Mouse (Mus musculus) left cerebral cortex, postnatal 4 days (tissue): Measurements from ENCODE around the gene 2300002M23Rik. TPM values are rescaled to one million over a fixed set of nuclear protein-coding genes. Genes with fewer than 3 reads are reported as not detected.
A peak's percentile ranks its signal among the peaks of the same experiment; 100 is the strongest.

Experiments
- DNase-seq: peaks from one replicate; pipeline ENCODE4 v3.0.0-alpha.2; 2022
- intact Hi-C: fragments of 180-260 bp; cut with DNase I; formaldehyde crosslinking; loops from one replicate; pipeline ENCODE4 v1.15.1; 2025
- total RNA-seq, 2 experiments: library from RNA; stranded (reverse); gene quantifications; 2 replicates each; pipeline ENCODE4 v1.2.3; 2021

2300002M23Rik gene
- total RNA-seq, result not detected

GRCm38 (mm10) chr17:35567150-35567549 is at the start of gene 2300002M23Rik:
2300002M23Rik (plus strand) TSS chr17:35567450.
- no peak for DNase-seq
- intact Hi-C loops, result no loop called here

GRCm38 (mm10) chr17:35517526-35517925 is 49.7 kb upstream of the 2300002M23Rik start:
- intact Hi-C loops, result no loop called here
- DNase-seq, result no peak

DNA sequence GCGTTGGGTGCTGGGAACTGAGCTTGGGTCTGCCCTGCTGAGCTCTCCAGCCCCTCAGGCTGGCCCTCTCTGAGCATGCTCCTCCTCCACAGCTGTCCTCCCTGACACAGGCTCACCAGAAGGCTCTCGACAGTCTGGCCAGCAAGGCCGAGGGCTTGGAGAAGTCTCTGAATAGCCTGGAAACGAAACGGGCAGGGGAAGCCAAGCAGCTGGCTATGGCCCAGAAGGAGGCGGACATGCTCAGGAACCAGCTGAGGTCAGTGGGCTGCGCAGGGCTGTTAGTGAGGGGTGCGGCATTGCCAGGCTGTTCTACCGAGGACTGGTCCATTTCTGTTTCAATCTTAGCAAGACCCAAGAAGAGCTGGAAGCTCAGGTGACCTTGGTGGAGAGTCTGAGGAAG is 42.9 kb upstream of the 2300002M23Rik start:
- intact Hi-C loops, result no loop called here
- peak; percentile 63 for DNase-seq

GRCm38 (mm10) chr17:35526644-35527043 is 40.6 kb upstream of the 2300002M23Rik start:
- DNase-seq, result no peak
- intact Hi-C loops, result no loop called here

GRCm38 (mm10) chr17:35532360-35532759 is 34.9 kb upstream of the 2300002M23Rik start:
- no peak for DNase-seq
- intact Hi-C loops, result no loop called here

DNA sequence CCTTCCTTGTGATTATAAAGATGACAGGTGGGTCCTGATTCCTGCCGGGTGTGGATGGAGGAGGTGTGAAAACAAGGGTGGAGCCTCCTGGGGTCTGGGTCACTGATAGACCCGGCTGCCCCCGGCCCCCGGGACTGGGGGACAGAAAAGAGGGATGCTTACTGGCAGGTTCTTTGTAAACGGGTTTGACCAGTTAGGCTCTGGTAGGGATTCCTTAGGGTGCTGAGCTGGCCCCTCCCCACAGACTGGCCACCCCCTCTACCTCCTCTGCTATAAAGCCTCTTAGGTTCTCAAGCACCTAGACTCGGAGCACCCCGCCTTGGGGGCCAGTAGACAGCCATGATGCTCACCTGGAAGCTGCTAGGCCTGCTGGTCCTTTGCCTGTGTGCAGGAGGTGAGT is 34.3 kb upstream of the 2300002M23Rik start, which contains the start of gene Psors1c2:
Gene Psors1c2, plus strand, starts transcription at position 301 of the 400 bp plus-strand sequence.
- intact Hi-C loops, result no loop called here
- no peak for DNase-seq

DNA sequence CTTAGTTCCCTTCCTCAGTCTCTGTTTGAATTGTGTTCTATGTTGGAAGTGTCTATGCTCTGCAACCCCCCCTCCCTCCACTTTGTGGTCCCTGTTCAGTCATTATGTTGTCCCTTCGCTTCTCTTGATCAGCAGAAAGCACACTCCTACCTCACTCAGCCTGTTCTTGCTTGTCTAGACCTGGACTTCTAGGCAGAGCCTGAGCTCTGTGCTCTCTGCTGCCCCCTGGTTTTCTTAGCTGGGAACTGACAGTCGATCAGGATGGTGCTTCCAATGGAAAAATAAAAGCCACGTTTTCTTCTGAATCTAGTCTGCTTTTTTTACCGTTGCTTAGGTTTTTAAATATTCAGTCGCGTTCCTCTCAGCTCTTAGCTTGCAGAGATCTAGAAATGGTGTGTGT is 32.9 kb upstream of the 2300002M23Rik start:
- intact Hi-C loops, result no loop called here

DNA sequence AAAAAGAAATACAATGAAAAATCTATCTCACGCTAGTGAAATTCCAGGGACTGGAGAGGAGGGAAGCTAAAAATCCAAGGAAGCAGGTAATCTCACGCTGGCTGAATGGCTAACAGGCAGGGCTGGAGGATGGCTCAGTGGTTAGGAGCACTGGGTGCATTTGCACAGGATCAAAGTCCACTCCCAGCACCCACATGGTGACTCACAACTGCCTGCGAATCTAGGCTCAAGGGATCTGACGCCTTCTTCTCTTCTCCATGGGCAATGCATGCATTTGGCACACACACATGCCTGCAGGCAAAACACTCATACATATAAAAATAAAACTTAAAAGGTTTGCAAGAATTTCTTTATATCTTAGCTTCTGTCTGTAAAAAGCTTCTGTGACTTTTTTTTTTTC is 29.8 kb upstream of the 2300002M23Rik start:
- intact Hi-C loops, result no loop called here
- no peak for DNase-seq

More for the DNA sequence above, 32.9 kb upstream of the 2300002M23Rik start:
- DNase-seq, result peak; percentile 79

DNA sequence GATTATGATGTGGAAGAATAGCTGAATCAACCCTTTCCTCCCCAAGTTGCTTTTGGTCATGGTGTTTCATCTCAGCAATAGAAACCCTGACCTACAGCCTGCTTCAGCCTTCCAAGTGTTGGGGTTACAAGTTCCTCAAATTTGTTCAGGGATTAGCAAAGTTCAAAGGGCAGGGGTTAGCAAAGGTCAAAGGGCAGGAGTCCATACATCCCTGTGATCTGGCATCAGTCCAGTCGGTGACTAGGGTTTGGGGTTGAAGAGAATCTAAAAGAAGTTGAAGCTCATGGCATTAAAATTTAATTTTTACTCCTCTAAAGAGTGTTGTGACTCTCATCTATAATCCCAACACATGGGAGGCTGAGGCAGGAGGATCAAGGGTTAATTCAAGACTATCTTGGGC is 28.8 kb upstream of the 2300002M23Rik start:
- intact Hi-C loops, result no loop called here

GRCm38 (mm10) chr17:35539540-35539939 is 27.7 kb upstream of the 2300002M23Rik start:
- intact Hi-C loops, result no loop called here

More for the DNA sequence above, 28.8 kb upstream of the 2300002M23Rik start:
- DNase-seq, result no peak

DNA sequence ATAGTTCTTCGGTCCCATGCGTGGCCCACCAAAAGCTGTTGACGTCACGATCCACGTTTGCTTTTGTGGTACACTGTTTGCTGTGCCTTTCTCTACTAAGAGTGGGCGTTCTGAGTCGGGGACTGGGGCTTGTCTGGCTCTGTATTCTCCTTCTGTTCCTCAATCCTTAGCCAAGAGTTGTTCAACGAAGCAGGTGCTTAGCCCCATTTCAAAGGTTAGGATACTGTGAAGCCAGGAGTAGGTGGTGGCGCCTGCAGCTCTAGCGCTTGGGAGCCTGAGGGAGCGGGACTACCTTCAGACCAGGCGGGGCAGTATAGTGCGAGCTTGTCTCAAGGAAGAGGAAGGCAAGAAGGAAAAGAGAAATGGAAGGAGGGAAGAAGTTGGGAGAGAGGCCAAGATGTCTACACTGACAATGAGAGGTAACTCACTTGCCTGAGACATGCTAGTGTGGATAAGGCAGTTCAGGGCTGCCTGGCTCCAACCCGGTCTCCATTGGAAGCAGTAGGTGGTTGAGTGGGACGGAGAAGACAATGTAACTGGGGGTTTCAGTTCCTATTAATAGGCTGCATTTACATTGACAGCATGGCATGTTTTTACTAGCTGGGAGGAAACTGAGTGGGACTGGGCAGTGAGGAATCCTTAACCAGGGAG is 24.4 kb upstream of the 2300002M23Rik start:
- DNase-seq, result no peak

More at GRCm38 (mm10) chr17:35539540-35539939, 27.7 kb upstream of the 2300002M23Rik start:
- no peak for DNase-seq

GRCm38 (mm10) chr17:35543412-35543861 is 23.8 kb upstream of the 2300002M23Rik start:
- intact Hi-C loops, result no loop called here
- no peak for DNase-seq

More for the DNA sequence above, 24.4 kb upstream of the 2300002M23Rik start:
- intact Hi-C loops, result no loop called here

DNA sequence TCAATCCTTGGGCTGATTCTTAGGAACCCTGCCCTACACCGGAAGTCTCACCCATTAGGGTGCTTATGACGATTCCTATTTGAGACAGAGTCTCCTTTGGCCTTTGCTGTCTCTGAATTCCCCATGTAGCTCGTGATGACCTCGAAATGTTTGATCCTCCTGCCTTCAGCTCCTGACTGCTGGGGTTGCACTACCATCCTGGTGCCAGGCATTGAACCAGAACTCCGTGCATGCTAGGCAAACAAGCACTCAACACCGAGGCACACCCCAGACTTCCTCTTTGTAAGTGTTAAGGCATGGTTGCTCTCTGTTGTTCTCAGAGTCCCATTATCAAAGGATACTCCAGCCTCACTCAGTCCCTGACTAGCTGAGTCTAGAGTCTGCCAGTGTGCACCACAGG is 23.2 kb upstream of the 2300002M23Rik start:
- intact Hi-C loops, result no loop called here
- no peak for DNase-seq

DNA sequence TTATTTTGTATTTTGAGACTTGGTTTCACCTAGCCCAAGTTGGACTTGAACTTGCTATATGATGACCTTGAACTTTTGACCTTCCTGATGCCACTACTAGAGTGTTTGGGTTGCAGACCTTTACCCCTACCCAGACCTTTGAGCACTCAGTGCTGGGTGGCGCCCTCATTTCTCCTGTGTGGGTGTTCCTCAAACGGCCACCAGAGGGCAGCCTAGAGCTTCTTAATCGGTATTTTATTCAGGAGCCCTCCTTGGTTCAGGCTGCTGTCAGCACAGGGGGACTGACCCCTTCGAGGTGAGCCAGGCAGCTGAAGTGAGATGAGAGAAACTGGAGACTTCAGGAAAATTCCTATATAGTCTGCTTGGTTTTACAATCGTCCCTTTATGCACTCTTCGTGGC is 22.6 kb upstream of the 2300002M23Rik start:
- DNase-seq, result peak; percentile 58
- intact Hi-C loops, result no loop called here

GRCm38 (mm10) chr17:35547465-35547864 is 19.8 kb upstream of the 2300002M23Rik start:
- intact Hi-C loops, result no loop called here
- no peak for DNase-seq

DNA sequence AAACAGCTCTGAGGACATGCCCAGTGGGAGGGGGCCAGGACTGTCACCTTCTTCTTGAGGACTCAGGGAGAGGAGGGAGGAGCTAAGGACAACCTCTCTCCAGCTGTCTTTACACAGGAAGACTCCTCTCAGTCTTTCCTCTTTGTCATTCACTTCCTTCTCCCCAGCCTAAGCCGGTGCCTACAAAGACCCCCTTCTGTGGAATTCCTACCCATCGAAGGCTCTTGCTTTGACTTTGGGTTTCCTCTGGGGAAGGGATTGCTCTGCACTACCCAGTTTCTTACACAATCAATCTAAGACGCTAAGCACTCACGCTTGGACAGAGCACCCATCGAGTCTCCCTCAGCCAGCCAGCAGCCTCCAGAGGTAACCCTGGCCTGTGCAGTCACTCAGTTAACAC is 18.6 kb upstream of the 2300002M23Rik start:
- intact Hi-C loops, result no loop called here
- DNase-seq, result no peak

DNA sequence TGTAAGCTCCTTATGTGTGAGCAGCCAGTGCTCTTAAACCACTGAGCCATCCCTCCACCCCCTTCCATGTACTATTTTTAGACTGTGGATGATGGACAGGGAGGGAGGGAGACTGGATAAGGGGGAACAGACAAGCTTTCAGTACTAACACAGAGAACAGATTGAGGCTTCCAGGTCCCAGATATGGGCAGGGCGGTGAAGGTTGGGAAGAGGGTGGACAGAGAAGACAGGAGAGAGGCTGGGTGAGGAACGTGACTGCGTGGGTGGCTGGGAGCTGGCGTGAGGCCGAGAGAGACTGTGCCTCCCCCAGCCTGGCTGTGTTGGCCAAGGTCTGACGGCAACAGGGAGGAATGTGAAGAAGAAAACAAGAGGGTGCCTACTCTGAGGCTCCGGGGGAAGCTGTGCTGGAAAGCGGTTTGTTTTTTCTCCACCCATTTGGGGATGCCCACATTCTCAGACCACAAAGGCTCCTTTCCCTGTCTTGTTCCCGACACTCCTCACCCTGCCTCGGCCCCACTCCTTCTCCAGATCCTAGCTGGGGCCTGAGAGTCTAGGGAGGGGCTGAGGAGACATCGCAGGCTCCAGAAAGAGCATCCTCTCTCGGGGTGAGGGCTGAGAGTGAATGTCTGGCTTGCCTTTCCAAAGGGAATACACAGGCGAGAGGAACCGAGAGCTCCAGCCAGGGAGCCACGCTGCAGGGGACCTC is 17.7 kb upstream of the 2300002M23Rik start:
- intact Hi-C loops, result no loop called here
- DNase-seq, result peak; percentile 57

GRCm38 (mm10) chr17:35550143-35550494 is 17.1 kb upstream of the 2300002M23Rik start:
- intact Hi-C loops, result no loop called here
- DNase-seq, result no peak

- DNase-seq, result no peak
- intact Hi-C loops, result no loop called here
These were observed 16.4 kb upstream of the 2300002M23Rik start for GRCm38 (mm10) chr17:35550871-35551270.

DNA sequence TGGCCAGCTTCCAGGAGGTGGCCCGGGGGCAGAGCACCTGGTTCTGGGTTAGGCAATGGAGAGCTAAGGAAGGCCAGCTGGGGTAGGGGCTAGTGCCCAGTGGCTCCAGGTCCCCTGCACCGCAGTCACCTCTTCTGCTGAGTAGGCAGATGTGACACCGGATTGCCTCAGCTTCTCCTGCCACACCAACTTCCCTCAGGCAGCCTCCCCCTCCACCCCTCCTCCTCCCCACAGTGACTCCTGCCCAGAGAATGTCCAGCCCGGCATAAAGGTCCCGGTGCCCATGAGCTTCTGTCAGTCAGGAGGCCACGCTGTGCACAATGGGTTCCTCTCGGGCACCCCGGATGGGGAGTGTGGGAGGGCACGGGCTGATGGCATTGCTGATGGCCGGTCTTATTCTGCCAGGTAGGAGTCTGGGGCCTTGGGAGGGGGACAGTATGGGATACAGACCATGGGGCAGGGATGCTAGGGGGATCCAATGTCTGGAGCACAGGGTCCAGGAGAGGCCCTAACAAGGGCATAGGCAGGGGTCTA is 15.3 kb upstream of the 2300002M23Rik start, which contains the start of gene Cdsn:
Gene Cdsn, plus strand, starts transcription at position 248 of the 534 bp plus-strand sequence.
- intact Hi-C loops, result no loop called here
- no peak for DNase-seq

DNA sequence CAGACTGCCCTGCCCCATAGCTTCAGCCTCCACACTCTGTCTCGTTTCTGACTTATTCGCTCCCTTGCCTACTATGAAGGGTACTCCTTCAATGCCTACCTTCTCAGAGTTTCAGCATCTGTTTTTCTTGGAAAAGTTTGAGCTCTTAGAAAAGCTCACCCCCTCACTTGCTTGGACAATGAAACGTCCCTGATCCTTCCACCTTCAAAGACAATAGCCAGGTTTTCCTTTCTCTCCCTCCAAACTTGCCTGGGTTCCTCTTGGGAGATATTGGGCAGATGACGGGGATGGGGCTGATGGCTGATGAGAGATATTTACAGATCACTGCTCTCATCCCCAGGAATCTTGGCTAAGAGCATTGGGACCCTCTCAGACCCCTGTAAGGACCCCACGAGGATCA is 12.9 kb upstream of the 2300002M23Rik start:
- no peak for DNase-seq
- intact Hi-C loops, result no loop called here
